Mouse (Mus musculus): ENCODE data around the gene Copa.

GRCm38 (mm10) chr1:172148279-172148954, 66.1 kb downstream of the Copa start:
- TF ChIP-seq EP300 (IDR thresholded peaks at IDR 0.05) (no peak), CTCF (IDR thresholded peaks at IDR 0.05) (no peak)

All from lung, postnatal 0 days (tissue).